Mouse (Mus musculus) brain, adult 2 months (tissue): ENCODE measurements at regions not wholly inside any gene's neighbourhood (a gene's known extent, or its start where the extent isn't known, plus 50 kb on each side); places are given as distances from the start of the nearest gene placed in this dataset.

Experiments
- DNase-seq: peaks from one replicate; pipeline ENCODE4 v3.0.0; 2011; ENCODE audit warnings: low read depth, low spot score

- DNase-seq = no peak
Measured at GRCm38 (mm10) chr3:33498645-33499044, 301.0 kb upstream of the Ttc14 start.

- DNase-seq = no peak
Measured at GRCm38 (mm10) chr3:33508277-33508676, 291.4 kb upstream of the Ttc14 start.

- no peak for DNase-seq
Measured at GRCm38 (mm10) chr3:33544161-33544560, 255.5 kb upstream of the Ttc14 start.

DNA sequence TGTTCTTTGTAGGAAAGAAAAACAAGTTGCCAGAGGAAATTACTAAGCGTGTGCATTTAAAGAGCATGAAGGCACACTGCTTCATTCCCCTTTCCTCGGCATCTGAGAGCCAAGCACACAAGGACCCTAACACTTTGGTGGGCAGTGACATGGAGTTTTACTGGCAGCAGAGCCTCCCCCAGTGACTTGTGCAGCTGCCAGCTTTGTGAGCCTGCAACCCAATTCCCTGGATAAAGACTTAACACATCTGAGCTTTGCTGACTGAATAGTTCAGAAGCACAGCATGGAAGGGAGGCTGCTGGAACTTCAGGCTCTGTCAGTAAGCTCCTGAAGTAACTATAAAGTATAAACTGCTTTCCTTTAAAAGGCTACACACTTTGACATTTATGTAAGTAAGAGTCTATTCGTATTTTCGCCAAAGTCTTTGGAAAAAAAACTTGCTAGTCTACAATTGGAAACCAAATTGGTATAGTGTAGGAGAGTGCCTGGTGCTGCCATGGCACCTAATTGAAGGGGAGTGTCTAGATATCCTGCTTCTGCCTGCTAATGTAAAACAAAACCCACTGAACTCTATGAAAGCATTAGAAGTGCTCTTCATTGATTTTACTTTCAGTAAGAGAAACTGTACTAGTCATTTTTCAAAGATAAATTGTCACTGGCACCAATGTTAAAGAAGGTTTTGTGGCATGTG, 236.8 kb upstream of the Ttc14 start:
- peak; percentile 72 for DNase-seq

GRCm38 (mm10) chr3:33580599-33580998, 219.0 kb upstream of the Ttc14 start:
- DNase-seq = no peak

DNA sequence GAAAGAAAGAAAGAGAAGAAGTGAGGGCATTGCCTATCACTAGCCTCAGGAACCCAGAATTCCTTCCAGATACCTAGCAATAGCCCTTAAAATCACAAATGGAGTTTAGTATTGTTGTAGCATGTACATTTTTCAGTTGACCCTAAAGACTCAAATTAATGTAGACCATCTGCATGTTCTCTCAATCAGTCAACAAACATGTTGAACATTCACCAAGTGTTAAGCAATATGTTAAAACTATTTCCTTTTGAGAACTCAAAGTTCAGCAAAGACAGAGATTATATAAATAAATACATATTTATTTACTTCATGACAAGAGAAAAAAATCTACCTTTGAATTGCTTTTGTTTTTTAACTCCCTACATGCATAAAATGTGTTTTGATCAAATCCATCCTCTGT, 185.4 kb upstream of the Ttc14 start:
- no peak for DNase-seq

- DNase-seq = no peak
Measured at GRCm38 (mm10) chr3:33616871-33617270, 182.8 kb upstream of the Ttc14 start.

- peak; percentile 19 for DNase-seq
Measured at GRCm38 (mm10) chr3:33632928-33633514, 166.6 kb upstream of the Ttc14 start.

- DNase-seq = peak; percentile 76
Measured at GRCm38 (mm10) chr3:33658597-33658996, 141.0 kb upstream of the Ttc14 start.
